Mouse (Mus musculus) olfactory bulb, adult 2 months (tissue): Measurements from ENCODE around the gene Serhl.

ENCODE experiments used
- CTCF ChIP-seq: fragments of 200-500 bp; IDR thresholded peaks from 2 replicates; pipeline ENCODE4 v1.5.1; 2012; ENCODE audit warnings: low read depth, mild to moderate bottlenecking, low read length, moderate library complexity; ENCODE audit not compliant: insufficient read depth
- POLR2A ChIP-seq: fragments of 200-500 bp; IDR thresholded peaks from 2 replicates; pipeline ENCODE4 v1.6.1; 2012; ENCODE audit warnings: mild to moderate bottlenecking, low read depth, low read length, moderate library complexity; ENCODE audit not compliant: insufficient read depth

GRCm38 (mm10) chr15:83164971-83165471 is 75.7 kb downstream of the Serhl start:
- TF ChIP-seq CTCF (no peak), POLR2A (no peak)
